ENCODE assay signal across 10 mouse cellular contexts in genomic region chr4:119467720-119468380, GRCm38 (mm10). TPM values are rescaled to one million over a fixed set of nuclear protein-coding genes. Genes with fewer than 3 reads are reported as not detected.
DNase-seq lines count a peak whose midpoint lies in the region; ATAC-seq lines count a peak whose summit lies in the region.
"Had no signal": no experiment of that assay in that cellular context is flagged by ENCODE, and none has a peak within 500 bp of the region (broad histone marks: within the 10 kb centered on the region; RNA-seq: fewer than 3 reads in every experiment).

No protein-coding gene starts in this region.

- peaks cover 16% of the 10 kb centered on the region; the same call in 1 of the 2 replicates for H3K36me3 ChIP-seq in neural tube, embryonic 15.5 days
- H3K36me3 ChIP-seq in midbrain, embryonic 13.5 days = no peaks in the 10 kb centered on the region
- H3K36me3 ChIP-seq: limb, embryonic 13.5 days had no signal

- ATAC-seq in neural tube, embryonic 15.5 days (ENCODE audit: low FRiP score) = no peak
- ATAC-seq in megakaryocyte progenitor cell, adult 5-6 weeks (replicated peaks; ENCODE audit: poor library complexity) = peak; percentile 41
- ATAC-seq in midbrain, embryonic 13.5 days = no peak

- H3K4me2 ChIP-seq in neural tube, embryonic 15.5 days = no peak overlapping the region
- no peak overlapping the region for H3K4me2 ChIP-seq in midbrain, embryonic 13.5 days (replicated peaks)
- H3K4me2 ChIP-seq: limb, embryonic 13.5 days had no signal

- H3K9ac ChIP-seq in neural tube, embryonic 15.5 days (replicated peaks) = no peak overlapping the region
- H3K9ac ChIP-seq in midbrain, embryonic 13.5 days (replicated peaks) = no peak overlapping the region
- H3K9ac ChIP-seq: limb, embryonic 13.5 days had no signal

- no peak overlapping the region for H3K4me3 ChIP-seq in neural tube, embryonic 15.5 days (replicated peaks)
- H3K4me3 ChIP-seq in midbrain, embryonic 13.5 days (replicated peaks) = no peak overlapping the region
- H3K4me3 ChIP-seq: limb, embryonic 13.5 days had no signal

- peaks cover 15% of the 10 kb centered on the region for H3K4me1 ChIP-seq in neural tube, embryonic 15.5 days
- peaks cover 7% of the 10 kb centered on the region for H3K4me1 ChIP-seq in midbrain, embryonic 13.5 days (replicated peaks)

- H3K27me3 ChIP-seq in neural tube, embryonic 15.5 days (replicated peaks) = no peaks in the 10 kb centered on the region
- H3K27me3 ChIP-seq in midbrain, embryonic 13.5 days = no peaks in the 10 kb centered on the region

- H3K9me3 ChIP-seq in neural tube, embryonic 15.5 days (replicated peaks) = no peaks in the 10 kb centered on the region
- no peaks in the 10 kb centered on the region for H3K9me3 ChIP-seq in midbrain, embryonic 13.5 days
- H3K9me3 ChIP-seq: limb, embryonic 13.5 days had no signal

- H3K27ac ChIP-seq in neural tube, embryonic 15.5 days (replicated peaks) = 0 out of 2 replicates have a peak overlapping the region, but pooled peaks have one; percentile 9
- H3K27ac ChIP-seq in midbrain, embryonic 13.5 days = no peak overlapping the region
- H3K27ac ChIP-seq: limb, embryonic 13.5 days had no signal

- 84% methylated on average over 16 of the region's 16 CpGs for WGBS in neural tube, embryonic 15.5 days
- WGBS in midbrain, embryonic 13.5 days = 89% methylated on average over 16 of the region's 16 CpGs

- peak; percentile 13 to 18 for DNase-seq in adrenal gland, postnatal 36 days
- no peak for DNase-seq in adrenal gland, postnatal 25 days
- no peak for DNase-seq in neural tube, embryonic 10.5 days (ENCODE audit: extremely low spot score, low spot score)
- DNase-seq in gastrocnemius, postnatal 25 days = peak; percentile 36
- DNase-seq in embryo, embryonic 9.5 days (ENCODE audit: extremely low spot score) = no peak

RNA-seq across cellular contexts. Expression of gene Rimkla, which starts 24.6 kb away (rescaled TPM):
- under 1 TPM; 0.17 to 0.40 TPM for total RNA-seq in adrenal gland, postnatal 36 days (2021)
- 0.21 and 0.67 TPM in 2 replicates for total RNA-seq in adrenal gland, postnatal 25 days (2021)
- polyA plus RNA-seq in neural tube, embryonic 15.5 days (2015; fragmentation: Nextera tagmentation; extraction: Ambion mirVana) = 26.6 and 29.9 TPM in 2 replicates
- total RNA-seq in gastrocnemius, postnatal 25 days (2021) = not detected
- total RNA-seq in megakaryocyte progenitor cell, adult 5-6 weeks (2015) = not detected in 2 replicates
- total RNA-seq in megakaryocyte progenitor cell, adult 5-6 weeks (2017) = not detected in 2 replicates
- 15.7 and 16.5 TPM in 2 replicates for polyA plus RNA-seq in midbrain, embryonic 13.5 days (2015; fragmentation: Nextera tagmentation; extraction: Ambion mirVana)

RNA-seq across cellular contexts. Expression of gene Zmynd12, which starts 45.2 kb away (rescaled TPM):
- 1 to 10 TPM; 3.1 to 4.0 TPM for total RNA-seq in adrenal gland, postnatal 36 days (2021)
- 2.3 and 4.5 TPM in 2 replicates for total RNA-seq in adrenal gland, postnatal 25 days (2021)
- 0.44 and 0.46 TPM in 2 replicates for polyA plus RNA-seq in neural tube, embryonic 15.5 days (2015; fragmentation: Nextera tagmentation; extraction: Ambion mirVana)
- total RNA-seq in gastrocnemius, postnatal 25 days (2021) = not detected
- total RNA-seq in megakaryocyte progenitor cell, adult 5-6 weeks (2015) = not detected in 2 replicates
- not detected in 2 replicates for total RNA-seq in megakaryocyte progenitor cell, adult 5-6 weeks (2017)
- 0.28 and 0.76 TPM in 2 replicates for polyA plus RNA-seq in midbrain, embryonic 13.5 days (2015; fragmentation: Nextera tagmentation; extraction: Ambion mirVana)
- polyA plus RNA-seq: neural tube, embryonic 11.5 days had no signal

RNA-seq across cellular contexts. Expression of gene Ppcs, which starts 45.6 kb away (rescaled TPM):
- total RNA-seq in adrenal gland, postnatal 36 days (2021) = 10 to 100 TPM; 38.0 to 41.7 TPM
- total RNA-seq in adrenal gland, postnatal 25 days (2021) = 45.9 and 48.6 TPM in 2 replicates
- 21.8 and 28.5 TPM in 2 replicates for polyA plus RNA-seq in neural tube, embryonic 15.5 days (2015; fragmentation: Nextera tagmentation; extraction: Ambion mirVana)
- total RNA-seq in gastrocnemius, postnatal 25 days (2021) = 1 to 10 TPM; 5.1 to 5.2 TPM
- total RNA-seq in megakaryocyte progenitor cell, adult 5-6 weeks (2015) = 12.5 and 15.9 TPM in 2 replicates
- 10.4 and 10.7 TPM in 2 replicates for total RNA-seq in megakaryocyte progenitor cell, adult 5-6 weeks (2017)
- 17.7 and 18.2 TPM in 2 replicates for polyA plus RNA-seq in midbrain, embryonic 13.5 days (2015; fragmentation: Nextera tagmentation; extraction: Ambion mirVana)

RNA-seq across cellular contexts. Expression of gene Ccdc30, which starts 52.5 kb away (rescaled TPM):
- 10 to 100 TPM; 14.5 to 16.9 TPM for total RNA-seq in adrenal gland, postnatal 36 days (2021)
- total RNA-seq in adrenal gland, postnatal 25 days (2021) = 12.5 and 15.9 TPM in 2 replicates
- 20.2 and 22.0 TPM in 2 replicates for polyA plus RNA-seq in neural tube, embryonic 15.5 days (2015; fragmentation: Nextera tagmentation; extraction: Ambion mirVana)
- under 1 TPM in 1 of 2 experiments, not detected in 1; 0.11 TPM for total RNA-seq in gastrocnemius, postnatal 25 days (2021)
- 0.66 TPM in 1 of 2 replicates, not detected in the other for total RNA-seq in megakaryocyte progenitor cell, adult 5-6 weeks (2015)
- total RNA-seq in megakaryocyte progenitor cell, adult 5-6 weeks (2017) = 0.14 and 1.0 TPM in 2 replicates
- 19.2 and 19.7 TPM in 2 replicates for polyA plus RNA-seq in midbrain, embryonic 13.5 days (2015; fragmentation: Nextera tagmentation; extraction: Ambion mirVana)

Comparison
In these comparisons a context has a peak if more than half of its experiments do, and no peak if none do; other contexts are left out.
1. DNase-seq: peak in adrenal gland, postnatal 36 days (2 of 2) and gastrocnemius, postnatal 25 days (single experiment); none in adrenal gland, postnatal 25 days (single experiment), neural tube, embryonic 10.5 days (single experiment) and embryo, embryonic 9.5 days (single experiment).